Mouse (Mus musculus): ENCODE data around the gene H2-D1. TPM values are rescaled to one million over a fixed set of nuclear protein-coding genes. Genes with fewer than 3 reads are reported as not detected.
A peak's percentile ranks its signal among the peaks of the same experiment; 100 is the strongest.
"Not testable (repeated sequence)": the region's sequence is repeated elsewhere in the genome, so short reads cannot be mapped to it uniquely, and the experiment has no call there.

H2-D1 gene
- polyA plus RNA-seq, 1 experiment from 2014 or later = 291 TPM

- DNase-seq (no peak), ATAC-seq (peak; percentile 72)
- Histone ChIP-seq H3K4me3 (ENCODE audit: low read depth, low read length) (no peak overlapping the region), H3K4me1 (ENCODE audit: insufficient read depth) (no peaks in the 10 kb centered on the region), H3K9me3 (ENCODE audit: low read length) (no peaks in the 10 kb centered on the region), H3K9ac (replicated peaks) (no peak overlapping the region), H3K4me2 (ENCODE audit: low read depth, low read length) (no peak overlapping the region), H3K36me3 (replicated peaks; ENCODE audit: insufficient read depth, low read length) (no peaks in the 10 kb centered on the region), H3K27ac (ENCODE audit: low read depth) (no peak overlapping the region), H3K27me3 (ENCODE audit: insufficient read depth, low read length) (no peaks in the 10 kb centered on the region)
- TF ChIP-seq CTCF (IDR thresholded peaks at IDR 0.05; ENCODE audit: low read depth) = peak; percentile 25; the same call in 1 of the 2 replicates
- no peak for TF ChIP-seq EP300 (IDR thresholded peaks at IDR 0.05; ENCODE audit: low read depth)
- 68% methylated on average over 10 of the region's 10 CpGs for WGBS (ENCODE audit: insufficient replicate concordance)
Observed at GRCm38 (mm10) chr17:35303756-35304350, 41.3 kb downstream of the H2-D1 start.

- no peak overlapping the region for H3K9ac ChIP-seq (replicated peaks)
- 54% methylated on average over 6 of the region's 6 CpGs for WGBS (ENCODE audit: insufficient replicate concordance)
- no peaks in the 10 kb centered on the region for H3K9me3 ChIP-seq (ENCODE audit: low read length)
- H3K27me3 ChIP-seq (ENCODE audit: insufficient read depth, low read length) = no peaks in the 10 kb centered on the region
- H3K4me2 ChIP-seq (ENCODE audit: low read depth, low read length) = no peak overlapping the region
- no peak overlapping the region for H3K27ac ChIP-seq (ENCODE audit: low read depth)
- no peaks in the 10 kb centered on the region for H3K36me3 ChIP-seq (replicated peaks; ENCODE audit: insufficient read depth, low read length)
- H3K4me3 ChIP-seq (ENCODE audit: low read depth, low read length) = no peak overlapping the region
- TF ChIP-seq CTCF (IDR thresholded peaks at IDR 0.05; ENCODE audit: low read depth) (no peak), EP300 (IDR thresholded peaks at IDR 0.05; ENCODE audit: low read depth) (no peak)
- no peak for DNase-seq
- ATAC-seq = no peak
- H3K4me1 ChIP-seq (ENCODE audit: insufficient read depth) = no peaks in the 10 kb centered on the region
Observed at GRCm38 (mm10) chr17:35304478-35304877, 41.9 kb downstream of the H2-D1 start.

GRCm38 (mm10) chr17:35304921-35305320 is 42.4 kb downstream of the H2-D1 start:
- 58% methylated on average over 8 of the region's 8 CpGs for WGBS (ENCODE audit: insufficient replicate concordance)
- H3K4me3 ChIP-seq (ENCODE audit: low read depth, low read length) = not testable (repeated sequence)

More at GRCm38 (mm10) chr17:35304921-35305320, 42.4 kb downstream of the H2-D1 start:
- not testable (repeated sequence) for H3K4me1 ChIP-seq (ENCODE audit: insufficient read depth); H3K4me2 ChIP-seq (ENCODE audit: low read depth, low read length); H3K9me3 ChIP-seq (ENCODE audit: low read length); H3K9ac ChIP-seq (replicated peaks); ATAC-seq; H3K36me3 ChIP-seq (replicated peaks; ENCODE audit: insufficient read depth, low read length); H3K27ac ChIP-seq (ENCODE audit: low read depth); H3K27me3 ChIP-seq (ENCODE audit: insufficient read depth, low read length); DNase-seq

Small RNA genes within 50 kb of the gene (microRNA-seq; reads per million reads assigned to microRNA genes)
- 3.2 reads per million for gene Mir6975
- gene Mir8094 = not detected

Other genes starting within 250 kb of the H2-D1 start
- gene Vwa7, start 246.2 kb upstream of the H2-D1 start, polyA plus RNA-seq (2015; fragmentation: Nextera tagmentation; extraction: Ambion mirVana) = 0.09 and 0.12 TPM in 2 replicates
- gene Sapcd1, start 234.7 kb upstream of the H2-D1 start, polyA plus RNA-seq (2015; fragmentation: Nextera tagmentation; extraction: Ambion mirVana) = 3.3 and 4.1 TPM in 2 replicates
- 3.8 and 4.2 TPM in 2 replicates for gene Msh5, start 216.0 kb upstream of the H2-D1 start, polyA plus RNA-seq (2015; fragmentation: Nextera tagmentation; extraction: Ambion mirVana)
- gene Clic1, start 212.8 kb upstream of the H2-D1 start, polyA plus RNA-seq (2015; fragmentation: Nextera tagmentation; extraction: Ambion mirVana) = 98.6 and 102 TPM in 2 replicates
- gene Ddah2, start 203.7 kb upstream of the H2-D1 start, polyA plus RNA-seq (2015; fragmentation: Nextera tagmentation; extraction: Ambion mirVana) = 15.8 and 17.2 TPM in 2 replicates
- 0.32 and 0.49 TPM in 2 replicates for gene Ly6g6c, start 197.3 kb upstream of the H2-D1 start, polyA plus RNA-seq (2015; fragmentation: Nextera tagmentation; extraction: Ambion mirVana)
- gene Mpig6b, start 196.5 kb upstream of the H2-D1 start, polyA plus RNA-seq (2015; fragmentation: Nextera tagmentation; extraction: Ambion mirVana) = 6.5 and 7.1 TPM in 2 replicates
- gene Ly6g6e, start 185.8 kb upstream of the H2-D1 start, polyA plus RNA-seq (2015; fragmentation: Nextera tagmentation; extraction: Ambion mirVana) = 0.19 TPM in 1 of 2 replicates, not detected in the other
- gene Ly6g6d, start 184.7 kb upstream of the H2-D1 start, polyA plus RNA-seq (2015; fragmentation: Nextera tagmentation; extraction: Ambion mirVana) = 0.54 and 0.60 TPM in 2 replicates
- gene Ly6g6f, start 177.1 kb upstream of the H2-D1 start, polyA plus RNA-seq (2015; fragmentation: Nextera tagmentation; extraction: Ambion mirVana) = 4.0 and 5.3 TPM in 2 replicates
- gene Abhd16a, start 173.5 kb upstream of the H2-D1 start, polyA plus RNA-seq (2015; fragmentation: Nextera tagmentation; extraction: Ambion mirVana) = 47.3 and 49.3 TPM in 2 replicates
- not detected in 2 replicates for gene Ly6g5c, start 154.5 kb upstream of the H2-D1 start, polyA plus RNA-seq (2015; fragmentation: Nextera tagmentation; extraction: Ambion mirVana)
- gene Ly6g5b, start 147.3 kb upstream of the H2-D1 start, polyA plus RNA-seq (2015; fragmentation: Nextera tagmentation; extraction: Ambion mirVana) = 0.32 and 0.67 TPM in 2 replicates
- gene Gpank1, start 141.3 kb upstream of the H2-D1 start, polyA plus RNA-seq (2015; fragmentation: Nextera tagmentation; extraction: Ambion mirVana) = 8.1 and 9.6 TPM in 2 replicates
- 120 and 131 TPM in 2 replicates for gene Csnk2b, start 140.7 kb upstream of the H2-D1 start, polyA plus RNA-seq (2015; fragmentation: Nextera tagmentation; extraction: Ambion mirVana)
- gene D17H6S53E, start 136.4 kb upstream of the H2-D1 start, polyA plus RNA-seq (2015; fragmentation: Nextera tagmentation; extraction: Ambion mirVana) = 4.4 and 4.8 TPM in 2 replicates
- gene Apom, start 130.7 kb upstream of the H2-D1 start, polyA plus RNA-seq (2015; fragmentation: Nextera tagmentation; extraction: Ambion mirVana) = 1,209 and 1,216 TPM in 2 replicates
- 16.5 and 19.7 TPM in 2 replicates for gene Bag6, start 127.6 kb upstream of the H2-D1 start, polyA plus RNA-seq (2015; fragmentation: Nextera tagmentation; extraction: Ambion mirVana)
- gene Prrc2a, start 97.8 kb upstream of the H2-D1 start, polyA plus RNA-seq (2015; fragmentation: Nextera tagmentation; extraction: Ambion mirVana) = 28.0 and 32.9 TPM in 2 replicates
- 34.1 and 39.1 TPM in 2 replicates for gene Aif1, start 86.7 kb upstream of the H2-D1 start, polyA plus RNA-seq (2015; fragmentation: Nextera tagmentation; extraction: Ambion mirVana)
- 41.2 and 44.2 TPM in 2 replicates for gene Lst1, start 74.3 kb upstream of the H2-D1 start, polyA plus RNA-seq (2015; fragmentation: Nextera tagmentation; extraction: Ambion mirVana)
- gene Ltb, start 68.3 kb upstream of the H2-D1 start, polyA plus RNA-seq (2015; fragmentation: Nextera tagmentation; extraction: Ambion mirVana) = 5.3 and 6.0 TPM in 2 replicates
- 0.59 and 0.75 TPM in 2 replicates for gene Tnf, start 60.7 kb upstream of the H2-D1 start, polyA plus RNA-seq (2015; fragmentation: Nextera tagmentation; extraction: Ambion mirVana)
- gene Lta, start 57.4 kb upstream of the H2-D1 start, polyA plus RNA-seq (2015; fragmentation: Nextera tagmentation; extraction: Ambion mirVana) = not detected in 2 replicates
- 0.22 TPM in 2 replicates for gene Gm16181, start 41.9 kb upstream of the H2-D1 start, polyA plus RNA-seq (2015; fragmentation: Nextera tagmentation; extraction: Ambion mirVana)
- 0.98 and 1.3 TPM in 2 replicates for gene Atp6v1g2, start 29.1 kb upstream of the H2-D1 start, polyA plus RNA-seq (2015; fragmentation: Nextera tagmentation; extraction: Ambion mirVana)
- gene Nfkbil1, start 26.9 kb upstream of the H2-D1 start, polyA plus RNA-seq (2015; fragmentation: Nextera tagmentation; extraction: Ambion mirVana) = 4.1 and 4.4 TPM in 2 replicates
- gene Ddx39b, start 21.0 kb upstream of the H2-D1 start, polyA plus RNA-seq (2015; fragmentation: Nextera tagmentation; extraction: Ambion mirVana) = 79.6 and 87.2 TPM in 2 replicates
- gene H2-Q1, start 57.7 kb downstream of the H2-D1 start, polyA plus RNA-seq (2015; fragmentation: Nextera tagmentation; extraction: Ambion mirVana) = 0.07 and 0.17 TPM in 2 replicates
- 4.9 and 5.3 TPM in 2 replicates for gene H2-Q2, start 79.5 kb downstream of the H2-D1 start, polyA plus RNA-seq (2015; fragmentation: Nextera tagmentation; extraction: Ambion mirVana)
- 4.1 and 5.6 TPM in 2 replicates for gene H2-Q4, start 116.9 kb downstream of the H2-D1 start, polyA plus RNA-seq (2015; fragmentation: Nextera tagmentation; extraction: Ambion mirVana)
- gene H2-Q6, start 162.1 kb downstream of the H2-D1 start, polyA plus RNA-seq (2015; fragmentation: Nextera tagmentation; extraction: Ambion mirVana) = 3.7 TPM in 2 replicates
- 7.5 and 7.9 TPM in 2 replicates for gene H2-Q7, start 176.4 kb downstream of the H2-D1 start, polyA plus RNA-seq (2015; fragmentation: Nextera tagmentation; extraction: Ambion mirVana)
- gene H2-Q10, start 207.4 kb downstream of the H2-D1 start, polyA plus RNA-seq (2015; fragmentation: Nextera tagmentation; extraction: Ambion mirVana) = 621 and 683 TPM in 2 replicates
- gene Pou5f1, start 243.3 kb downstream of the H2-D1 start, polyA plus RNA-seq (2015; fragmentation: Nextera tagmentation; extraction: Ambion mirVana) = not detected in 2 replicates